Mouse (Mus musculus): ENCODE data around the gene Smyd3. TPM values are rescaled to one million over a fixed set of nuclear protein-coding genes. Genes with fewer than 3 reads are reported as not detected.
A peak's percentile ranks its signal among the peaks of the same experiment; 100 is the strongest.

Smyd3 gene
- polyA plus RNA-seq, 1 experiment from 2014 or later = 22.0 TPM

DNA sequence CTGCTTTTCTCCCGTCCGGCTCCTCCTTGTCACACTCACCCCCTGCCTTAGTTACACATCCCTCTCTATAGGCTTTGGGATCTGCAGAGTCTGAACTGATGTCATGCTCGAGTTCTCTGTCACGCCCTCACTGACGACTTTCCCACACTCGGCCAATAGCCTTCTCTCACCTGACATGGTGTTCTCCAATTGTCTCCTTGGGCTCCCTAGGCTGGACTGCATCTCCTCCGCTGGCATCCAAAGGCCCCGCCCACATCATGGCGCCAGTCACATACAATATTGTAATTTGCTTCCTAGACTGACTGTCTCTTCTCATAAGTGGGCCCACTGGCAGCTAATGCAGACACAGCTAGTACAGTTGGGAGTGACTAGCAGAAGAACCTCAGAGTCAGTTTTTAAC, 304.5 kb downstream of the Smyd3 start:
- Histone ChIP-seq H3K4me3 (replicated peaks) (no peak overlapping the region), H3K9me3 (replicated peaks) (no peaks in the 10 kb centered on the region), H3K27me3 (no peaks in the 10 kb centered on the region), H3K4me1 (0 out of 2 replicates have a peak, but pooled peaks cover 3% of the 10 kb centered on the region), H3K27ac (replicated peaks) (no peak overlapping the region), H3K9ac (no peak overlapping the region), H3K36me3 (no peaks in the 10 kb centered on the region), H3K4me2 (replicated peaks) (no peak overlapping the region)
- no peak for ATAC-seq (ENCODE audit: insufficient number of reproducible peaks, low FRiP score, low TSS enrichment, low read depth)
- 91% methylated on average over 9 of the region's 9 CpGs for WGBS

DNA sequence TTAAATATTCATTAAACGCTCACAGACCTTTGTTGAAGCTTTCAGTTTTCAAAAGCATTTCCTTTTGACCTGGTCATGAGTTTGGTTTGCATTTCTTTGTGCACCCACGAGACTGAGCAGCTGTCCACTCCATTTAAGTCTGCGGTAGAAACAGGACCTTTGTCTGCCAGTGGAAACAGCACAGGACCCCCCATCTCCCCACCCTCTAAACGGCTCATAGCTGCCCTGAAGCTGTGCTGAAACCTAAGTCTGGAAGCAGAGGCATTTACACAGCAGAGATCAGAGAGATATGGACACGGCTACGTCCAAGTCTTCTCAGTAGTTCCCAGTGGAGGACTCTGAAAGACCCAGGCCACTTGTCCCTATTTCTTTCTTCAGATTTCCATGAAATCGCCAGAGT, 305.5 kb downstream of the Smyd3 start:
- Histone ChIP-seq H3K4me2 (replicated peaks) (no peak overlapping the region), H3K9ac (no peak overlapping the region), H3K4me3 (replicated peaks) (no peak overlapping the region), H3K27ac (replicated peaks) (no peak overlapping the region), H3K4me1 (0 out of 2 replicates have a peak, but pooled peaks cover 3% of the 10 kb centered on the region), H3K27me3 (no peaks in the 10 kb centered on the region), H3K36me3 (no peaks in the 10 kb centered on the region), H3K9me3 (replicated peaks) (no peaks in the 10 kb centered on the region)
- ATAC-seq (ENCODE audit: insufficient number of reproducible peaks, low FRiP score, low TSS enrichment, low read depth) = no peak
- WGBS = 27% methylated on average over 7 of the region's 7 CpGs

DNA sequence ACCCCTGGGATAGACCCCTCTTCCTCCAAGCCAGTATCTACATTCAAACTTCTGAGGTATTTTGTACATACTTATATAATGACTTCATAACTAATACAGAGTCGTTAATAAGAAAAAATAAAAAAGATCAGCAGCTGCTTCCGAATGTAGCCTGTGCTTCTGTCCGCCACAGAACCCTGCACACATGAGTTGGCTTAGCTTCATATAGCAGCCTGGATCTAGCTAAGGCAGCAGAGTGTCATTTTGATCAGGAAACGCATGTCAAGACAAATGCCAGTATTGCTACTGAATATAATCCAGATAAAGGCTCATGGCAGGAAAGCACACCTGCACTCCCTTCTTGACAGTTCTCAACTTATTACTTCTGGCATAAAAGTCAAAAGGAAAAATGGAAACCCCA, 306.5 kb downstream of the Smyd3 start:
- Histone ChIP-seq H3K36me3 (no peaks in the 10 kb centered on the region), H3K9me3 (replicated peaks) (no peaks in the 10 kb centered on the region), H3K4me2 (replicated peaks) (no peak overlapping the region), H3K9ac (no peak overlapping the region), H3K4me1 (0 out of 2 replicates have a peak, but pooled peaks cover 3% of the 10 kb centered on the region), H3K4me3 (replicated peaks) (no peak overlapping the region), H3K27ac (replicated peaks) (no peak overlapping the region), H3K27me3 (no peaks in the 10 kb centered on the region)
- no peak for ATAC-seq (ENCODE audit: insufficient number of reproducible peaks, low FRiP score, low TSS enrichment, low read depth)
- WGBS = 61% methylated on average over 4 of the region's 4 CpGs

DNA sequence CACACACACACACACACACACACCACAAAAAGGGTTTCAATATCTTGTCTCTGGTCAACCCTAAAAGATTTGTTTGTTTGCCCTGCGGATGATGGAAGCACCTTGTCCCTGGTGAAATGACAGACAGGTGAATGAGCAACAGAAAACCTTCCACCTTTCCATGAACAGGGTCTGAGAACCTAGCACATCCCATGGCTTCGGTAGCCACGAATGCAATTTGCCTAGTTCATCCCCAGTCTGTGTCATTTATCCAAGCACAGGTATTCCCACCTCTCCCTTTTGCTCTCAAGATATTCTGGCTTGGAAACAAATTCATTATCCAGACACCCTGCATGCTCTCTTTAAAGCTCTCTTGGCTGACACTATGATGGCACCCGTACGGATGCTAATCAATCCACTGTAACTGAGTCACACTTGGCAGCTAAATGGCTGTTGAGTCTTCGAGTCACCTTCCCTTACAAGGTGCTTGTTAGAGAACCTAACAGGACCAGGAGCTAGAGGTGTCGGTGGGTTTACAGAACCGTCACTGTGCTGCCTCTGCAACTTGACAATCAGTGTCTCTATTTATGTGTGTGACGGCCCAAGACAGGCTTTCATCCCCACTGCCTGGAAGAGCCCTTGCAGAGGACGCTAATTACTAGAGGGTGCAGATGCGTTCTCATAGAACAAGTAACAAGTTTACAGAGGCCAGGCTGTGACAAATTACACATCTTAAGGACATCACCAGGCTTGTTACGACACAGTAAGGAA, 309.8 kb downstream of the Smyd3 start:
- Histone ChIP-seq H3K27ac (replicated peaks) (no peak overlapping the region), H3K4me3 (replicated peaks) (no peak overlapping the region), H3K36me3 (no peaks in the 10 kb centered on the region), H3K27me3 (no peaks in the 10 kb centered on the region), H3K4me1 (peaks cover 13% of the 10 kb centered on the region; the same call in 1 of the 2 replicates), H3K9ac (no peak overlapping the region), H3K9me3 (replicated peaks) (no peaks in the 10 kb centered on the region), H3K4me2 (replicated peaks) (no peak overlapping the region)
- WGBS = 77% methylated on average over 12 of the region's 12 CpGs
- no peak for ATAC-seq (ENCODE audit: insufficient number of reproducible peaks, low FRiP score, low TSS enrichment, low read depth)

DNA sequence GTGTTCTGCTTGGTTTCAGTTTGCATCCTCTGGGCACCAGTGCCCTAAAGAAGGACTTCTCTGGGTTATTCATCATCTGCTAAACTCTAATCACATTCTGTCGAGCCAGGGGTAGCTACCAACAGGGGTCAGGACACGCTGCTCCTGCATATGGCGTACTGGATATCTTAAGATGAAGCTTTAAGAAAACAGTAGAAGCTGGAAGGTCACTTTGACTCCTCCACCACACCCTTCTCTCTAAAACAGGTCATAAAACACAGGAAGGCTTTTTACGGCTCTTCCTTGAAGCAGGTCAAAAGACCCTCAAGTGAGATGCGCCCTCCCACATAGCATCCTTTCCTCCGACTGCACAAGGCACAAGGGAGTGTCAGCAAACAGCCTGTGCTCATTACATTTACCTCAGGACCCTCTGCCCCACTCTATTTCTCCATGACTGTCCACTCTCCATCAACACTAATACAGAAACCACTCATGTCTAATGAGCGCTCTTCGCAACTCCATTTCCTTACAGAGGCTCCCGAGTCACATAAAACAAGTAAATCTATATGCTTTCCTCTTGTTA, 310.6 kb downstream of the Smyd3 start:
- Histone ChIP-seq H3K27ac (replicated peaks) (no peak overlapping the region), H3K9me3 (replicated peaks) (no peaks in the 10 kb centered on the region), H3K27me3 (no peaks in the 10 kb centered on the region), H3K36me3 (no peaks in the 10 kb centered on the region), H3K9ac (no peak overlapping the region), H3K4me2 (replicated peaks) (no peak overlapping the region), H3K4me1 (peaks cover 15% of the 10 kb centered on the region), H3K4me3 (replicated peaks) (no peak overlapping the region)
- ATAC-seq (ENCODE audit: insufficient number of reproducible peaks, low FRiP score, low TSS enrichment, low read depth) = no peak
- 73% methylated on average over 9 of the region's 9 CpGs for WGBS

DNA sequence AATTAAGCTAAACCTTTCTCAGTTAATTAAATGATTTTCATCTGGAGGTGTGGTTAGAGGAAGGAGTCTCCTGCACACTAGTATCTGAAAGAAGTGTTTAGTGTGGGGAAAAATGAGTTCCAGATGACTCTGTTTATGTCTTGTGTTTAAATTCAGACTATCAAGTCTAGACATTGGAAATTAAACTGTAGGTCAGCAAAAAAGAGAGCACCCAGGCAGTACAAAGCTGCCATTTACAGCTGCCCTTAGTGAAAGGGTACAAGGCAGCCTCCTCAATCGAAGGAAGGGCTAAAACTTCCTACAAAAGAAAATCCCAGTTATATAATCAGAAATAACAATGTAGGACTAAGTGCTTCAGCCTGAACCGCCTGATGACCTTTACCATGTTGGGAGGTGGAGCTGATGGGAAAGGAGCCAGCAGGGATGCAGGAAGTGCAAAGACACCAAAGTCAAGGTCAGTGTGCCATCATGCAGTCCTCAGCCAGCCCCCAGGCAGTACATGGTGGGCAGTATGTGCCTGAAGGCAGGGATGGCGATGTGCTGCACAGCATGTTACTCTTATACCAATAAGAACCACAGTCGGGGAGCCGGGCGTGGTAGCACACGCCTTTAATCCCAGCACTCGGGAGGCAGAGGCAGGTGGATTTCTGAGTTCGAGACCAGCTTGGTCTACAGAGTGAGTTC, 319.2 kb downstream of the Smyd3 start:
- Histone ChIP-seq H3K27ac (replicated peaks) (peak overlapping the region; percentile 74), H3K4me2 (replicated peaks) (no peak overlapping the region)

DNA sequence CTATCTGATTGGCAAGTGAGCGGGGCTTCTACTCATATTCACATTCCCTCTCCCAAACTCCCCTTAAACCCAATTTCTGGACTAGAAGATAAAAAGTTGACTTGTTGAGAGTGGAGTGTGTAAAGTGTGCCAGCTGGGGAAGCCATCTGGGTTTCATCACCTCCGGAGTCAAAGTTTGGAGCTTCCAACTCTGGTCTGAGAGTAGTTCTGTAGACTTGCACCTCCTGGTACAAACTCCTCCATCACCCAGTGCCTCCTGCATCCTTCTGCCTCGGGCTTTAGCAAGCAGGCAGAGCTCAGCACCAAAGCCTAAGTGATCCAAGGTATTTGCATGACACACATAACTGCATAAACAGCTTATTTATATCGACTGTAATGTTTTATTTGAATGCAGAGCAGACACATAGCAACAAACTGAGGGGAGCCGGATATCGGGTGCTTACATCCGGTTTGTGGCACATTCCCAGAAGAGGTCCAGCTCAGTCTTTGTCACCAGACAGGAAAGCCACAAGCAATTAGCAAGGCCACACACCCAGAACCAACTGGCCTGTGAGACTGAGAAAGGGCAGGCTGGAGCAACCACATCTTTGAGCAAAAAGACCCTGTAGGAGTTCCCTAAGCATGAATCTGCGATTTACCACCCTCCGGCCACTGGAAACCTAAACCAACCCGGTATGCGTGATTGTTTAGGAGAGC, 319.9 kb downstream of the Smyd3 start:
- H3K9ac ChIP-seq = no peak overlapping the region
- ATAC-seq (ENCODE audit: insufficient number of reproducible peaks, low FRiP score, low TSS enrichment, low read depth) = no peak; the same call in 1 of the 2 replicates
- no peaks in the 10 kb centered on the region for H3K9me3 ChIP-seq (replicated peaks)
- peak overlapping the region; percentile 74 for H3K27ac ChIP-seq (replicated peaks)
- no peaks in the 10 kb centered on the region for H3K27me3 ChIP-seq
- peaks cover 26% of the 10 kb centered on the region for H3K4me1 ChIP-seq
- WGBS = 31% methylated on average over 11 of the region's 11 CpGs
- no peak overlapping the region for H3K4me2 ChIP-seq (replicated peaks)
- no peak overlapping the region for H3K4me3 ChIP-seq (replicated peaks)
- no peaks in the 10 kb centered on the region for H3K36me3 ChIP-seq

More for the DNA sequence above, 319.2 kb downstream of the Smyd3 start:
- Histone ChIP-seq H3K9me3 (replicated peaks) (no peaks in the 10 kb centered on the region), H3K9ac (no peak overlapping the region), H3K36me3 (no peaks in the 10 kb centered on the region), H3K27me3 (no peaks in the 10 kb centered on the region), H3K4me3 (replicated peaks) (no peak overlapping the region), H3K4me1 (peaks cover 33% of the 10 kb centered on the region)
- 65% methylated on average over 9 of the region's 9 CpGs for WGBS
- 0 out of 2 replicates have a peak, but pooled peaks have one; percentile 47 for ATAC-seq (ENCODE audit: insufficient number of reproducible peaks, low FRiP score, low TSS enrichment, low read depth)

DNA sequence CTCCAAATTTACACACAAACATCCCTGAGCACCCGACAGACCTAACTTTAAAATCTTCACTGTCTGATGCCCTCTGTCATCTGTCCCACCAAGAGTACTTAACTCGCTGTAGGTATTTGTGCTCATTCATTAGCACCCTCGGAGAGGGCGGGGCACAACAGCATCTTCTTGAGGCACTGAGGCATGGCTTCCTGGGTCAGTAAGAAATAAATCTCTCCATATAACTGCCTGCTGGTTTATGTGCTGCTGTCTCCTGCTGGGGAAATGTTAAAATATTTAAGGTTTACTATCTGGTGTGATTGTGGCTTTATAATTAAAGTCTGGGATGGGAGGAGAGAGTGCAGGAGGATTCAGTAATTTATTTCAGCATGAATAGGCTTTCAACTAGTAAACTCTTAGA, 320.7 kb downstream of the Smyd3 start:
- Histone ChIP-seq H3K9me3 (replicated peaks) (no peaks in the 10 kb centered on the region), H3K4me1 (peaks cover 22% of the 10 kb centered on the region)
- WGBS = 63% methylated on average over 4 of the region's 4 CpGs

DNA sequence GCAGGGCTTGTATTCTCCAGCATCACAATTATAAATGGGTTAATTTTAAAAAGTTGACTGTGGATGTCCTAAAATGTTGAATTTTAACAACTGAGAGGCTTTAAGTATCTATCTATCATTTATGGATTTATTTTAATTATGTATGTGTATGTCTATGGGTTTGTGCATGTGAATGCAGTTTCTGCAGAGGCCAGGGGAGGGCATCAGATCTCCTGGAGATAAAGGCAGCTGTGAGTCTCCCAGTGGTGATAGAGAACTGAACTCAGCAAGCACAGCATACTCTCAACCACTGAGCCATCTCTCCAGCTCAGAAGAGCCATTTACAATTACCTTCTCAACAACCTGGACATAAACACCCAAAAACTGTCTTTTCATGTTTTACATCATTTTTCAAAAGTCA, 321.4 kb downstream of the Smyd3 start:
- H3K4me1 ChIP-seq = peaks cover 16% of the 10 kb centered on the region
- no peak overlapping the region for H3K27ac ChIP-seq (replicated peaks)
- H3K9me3 ChIP-seq (replicated peaks) = no peaks in the 10 kb centered on the region
- H3K36me3 ChIP-seq = no peaks in the 10 kb centered on the region
- no peak overlapping the region for H3K9ac ChIP-seq
- H3K27me3 ChIP-seq = no peaks in the 10 kb centered on the region
- H3K4me3 ChIP-seq (replicated peaks) = no peak overlapping the region
- ATAC-seq (ENCODE audit: insufficient number of reproducible peaks, low FRiP score, low TSS enrichment, low read depth) = no peak
- H3K4me2 ChIP-seq (replicated peaks) = no peak overlapping the region

More for the DNA sequence above, 320.7 kb downstream of the Smyd3 start:
- Histone ChIP-seq H3K27ac (replicated peaks) (peak overlapping the region; percentile 74; the same call in 1 of the 2 replicates), H3K4me3 (replicated peaks) (no peak overlapping the region), H3K36me3 (no peaks in the 10 kb centered on the region), H3K9ac (no peak overlapping the region), H3K27me3 (no peaks in the 10 kb centered on the region), H3K4me2 (replicated peaks) (no peak overlapping the region)
- no peak for ATAC-seq (ENCODE audit: insufficient number of reproducible peaks, low FRiP score, low TSS enrichment, low read depth)

DNA sequence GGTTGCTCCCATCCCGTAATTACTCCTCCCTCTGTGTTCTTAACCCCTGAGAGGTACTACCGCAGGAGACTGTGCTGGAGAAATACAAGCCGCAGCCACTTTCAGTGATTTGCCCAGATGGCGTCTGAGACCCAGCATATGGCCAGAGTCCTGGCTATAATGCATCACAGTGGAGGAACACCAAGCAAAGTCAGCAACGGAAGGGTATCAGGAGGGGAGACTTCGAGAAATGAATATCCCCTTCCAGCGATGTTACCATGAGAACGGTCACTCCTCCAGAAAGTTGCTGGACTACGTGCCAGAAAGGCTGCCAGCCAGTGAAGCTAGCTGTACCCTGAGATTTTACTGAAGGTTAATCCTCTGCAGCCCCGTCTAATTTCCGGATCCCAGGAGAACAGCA, 325.1 kb downstream of the Smyd3 start:
- no peaks in the 10 kb centered on the region for H3K9me3 ChIP-seq (replicated peaks)
- H3K4me3 ChIP-seq (replicated peaks) = no peak overlapping the region
- no peaks in the 10 kb centered on the region for H3K36me3 ChIP-seq
- no peak for ATAC-seq (ENCODE audit: insufficient number of reproducible peaks, low FRiP score, low TSS enrichment, low read depth)
- 74% methylated on average over 11 of the region's 11 CpGs for WGBS
- H3K27ac ChIP-seq (replicated peaks) = no peak overlapping the region
- peaks cover 5% of the 10 kb centered on the region for H3K4me1 ChIP-seq
- H3K4me2 ChIP-seq (replicated peaks) = no peak overlapping the region
- H3K27me3 ChIP-seq = no peaks in the 10 kb centered on the region
- no peak overlapping the region for H3K9ac ChIP-seq

DNA sequence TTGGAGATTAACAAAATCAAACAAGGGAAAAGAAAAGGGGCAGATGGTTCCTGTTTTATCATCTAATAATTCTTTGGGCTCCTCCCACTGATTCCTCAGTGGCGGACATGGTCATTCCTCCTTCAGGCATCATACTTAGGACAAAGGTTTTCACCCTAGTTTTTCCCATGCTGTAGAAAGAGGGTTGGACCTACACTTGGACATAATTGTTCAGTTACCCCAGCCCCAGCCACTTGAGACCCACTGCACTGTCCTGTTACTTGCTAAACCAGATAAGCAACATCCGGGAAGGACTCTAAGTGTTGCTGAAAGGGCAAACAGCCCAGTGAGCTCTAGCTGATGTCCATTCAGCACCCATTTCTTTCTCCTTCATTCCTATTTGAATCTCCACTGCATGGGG, 327.0 kb downstream of the Smyd3 start:
- Histone ChIP-seq H3K36me3 (no peaks in the 10 kb centered on the region), H3K4me2 (replicated peaks) (no peak overlapping the region), H3K4me3 (replicated peaks) (no peak overlapping the region), H3K9me3 (replicated peaks) (no peaks in the 10 kb centered on the region), H3K27ac (replicated peaks) (no peak overlapping the region), H3K9ac (no peak overlapping the region), H3K27me3 (no peaks in the 10 kb centered on the region), H3K4me1 (no peaks in the 10 kb centered on the region)
- WGBS = 83% methylated on average over 2 of the region's 2 CpGs
- no peak for ATAC-seq (ENCODE audit: insufficient number of reproducible peaks, low FRiP score, low TSS enrichment, low read depth)

Data from embryonic facial prominence, embryonic 15.5 days (tissue).